Mouse (Mus musculus) spleen, adult 2 months (tissue): ENCODE measurements around the gene Gm13030. TPM values are rescaled to one million over a fixed set of nuclear protein-coding genes. Genes with fewer than 3 reads are reported as not detected.

Experiments used
- DNase-seq, 2 experiments: peaks; one replicate each; pipeline versions ENCODE4 v3.0.0 to v3.0.0-alpha.2; 2012 to 2021; ENCODE audit warnings: low spot score in 2 of 2, low read depth in 1 of 2
- H3K27ac ChIP-seq: fragments of 200-500 bp; 2 replicates; pipeline ENCODE4 v1.5.1; 2012; ENCODE audit warnings: low read length, inconsistent platforms; ENCODE audit not compliant: insufficient read depth
- H3K27me3 ChIP-seq: fragments of 200-500 bp; 2 replicates; pipeline ENCODE4 v1.6.1; 2012; ENCODE audit warnings: mild to moderate bottlenecking, moderate library complexity, low read length, inconsistent platforms; ENCODE audit not compliant: control insufficient read depth, insufficient read depth
- H3K36me3 ChIP-seq: fragments of 200-500 bp; 2 replicates; pipeline ENCODE4 v1.6.1; 2012; ENCODE audit warnings: mild to moderate bottlenecking, low read length, inconsistent platforms; ENCODE audit not compliant: control insufficient read depth, insufficient read depth
- H3K4me1 ChIP-seq: fragments of 200-500 bp; 2 replicates; pipeline ENCODE4 v1.6.1; 2011; ENCODE audit warnings: inconsistent platforms; ENCODE audit not compliant: control insufficient read depth, insufficient read depth, insufficient read length
- H3K4me3 ChIP-seq: fragments of 200-500 bp; 2 replicates; pipeline ENCODE4 v1.5.1; 2011; ENCODE audit warnings: mild to moderate bottlenecking, inconsistent platforms; ENCODE audit not compliant: insufficient read depth, insufficient read length; ENCODE audit errors: extremely low read depth
- CTCF ChIP-seq: fragments of 200-500 bp; IDR thresholded peaks from 2 replicates; pipeline ENCODE4 v1.5.1; 2011; ENCODE audit warnings: mild to moderate bottlenecking, inconsistent platforms; ENCODE audit not compliant: insufficient read depth, insufficient read length, insufficient replicate concordance; ENCODE audit errors: extremely low read depth
- POLR2A ChIP-seq: fragments of 200-500 bp; IDR thresholded peaks from 2 replicates; pipeline ENCODE4 v1.6.1; 2011; ENCODE audit warnings: low read depth, low read length, inconsistent platforms
- WGBS: fragments of 180-500 bp; shearing (Covaris S2); methylation state at CpG from one replicate; pipeline ENCODE4 v1.1.7; 2018; 5-methylcytosine and 5-hydroxymethylcytosine counted together
- polyA plus RNA-seq: library from polyadenylated mRNA; depleted of rRNA; stranded (reverse); fragments of >200 nt; gene quantifications from 2 replicates; pipeline ENCODE4 v1.2.3, GENCODE M21; 2012

The Gm13030 gene
- polyA plus RNA-seq, 1 experiment = not detected

DNA sequence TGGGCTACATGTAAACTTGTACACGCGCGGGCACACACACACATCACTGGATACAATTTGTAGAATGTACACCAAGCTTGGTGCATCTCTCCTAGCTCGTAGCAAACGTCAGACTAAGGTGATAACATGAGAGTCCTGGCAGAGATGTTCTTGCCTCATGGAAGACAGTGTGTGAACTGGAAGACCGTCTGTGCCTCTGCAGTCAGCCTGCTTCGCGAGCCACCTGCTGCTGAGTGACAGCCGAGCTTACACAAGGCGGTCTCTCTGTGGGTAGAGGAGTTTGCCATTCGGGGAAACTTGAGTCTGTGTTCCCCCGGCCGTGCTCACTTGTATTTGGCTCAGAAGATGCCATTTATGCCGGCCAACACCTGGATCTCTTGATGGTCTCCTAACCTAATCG lies 15.3 kb downstream of the Gm13030 start:
- WGBS = 70% methylated on average over 15 of the region's 15 CpGs
- no peak for DNase-seq
- no peaks in the 10 kb centered on the region for H3K36me3 ChIP-seq
- no peak overlapping the region for H3K4me3 ChIP-seq
- H3K27ac ChIP-seq = no peak overlapping the region
- H3K27me3 ChIP-seq = no peaks in the 10 kb centered on the region
- H3K4me1 ChIP-seq = no peaks in the 10 kb centered on the region
- TF ChIP-seq POLR2A (no peak), CTCF (no peak)

- no peaks in the 10 kb centered on the region for H3K36me3 ChIP-seq
- H3K4me1 ChIP-seq = no peaks in the 10 kb centered on the region
- TF ChIP-seq POLR2A (no peak), CTCF (no peak)
- no peak overlapping the region for H3K4me3 ChIP-seq
- no peak overlapping the region for H3K27ac ChIP-seq
- H3K27me3 ChIP-seq = no peaks in the 10 kb centered on the region
- no peak for DNase-seq
- WGBS = 19% methylated on average over 10 of the region's 10 CpGs
Observed at GRCm38 (mm10) chr4:138857576-138857975, 16.2 kb downstream of the Gm13030 start.

- no peaks in the 10 kb centered on the region for H3K27me3 ChIP-seq
- DNase-seq = peak; percentile 20 to 37
- 21% methylated on average over 7 of the region's 7 CpGs for WGBS
Observed at GRCm38 (mm10) chr4:138856491-138856890, 17.3 kb downstream of the Gm13030 start.

DNA sequence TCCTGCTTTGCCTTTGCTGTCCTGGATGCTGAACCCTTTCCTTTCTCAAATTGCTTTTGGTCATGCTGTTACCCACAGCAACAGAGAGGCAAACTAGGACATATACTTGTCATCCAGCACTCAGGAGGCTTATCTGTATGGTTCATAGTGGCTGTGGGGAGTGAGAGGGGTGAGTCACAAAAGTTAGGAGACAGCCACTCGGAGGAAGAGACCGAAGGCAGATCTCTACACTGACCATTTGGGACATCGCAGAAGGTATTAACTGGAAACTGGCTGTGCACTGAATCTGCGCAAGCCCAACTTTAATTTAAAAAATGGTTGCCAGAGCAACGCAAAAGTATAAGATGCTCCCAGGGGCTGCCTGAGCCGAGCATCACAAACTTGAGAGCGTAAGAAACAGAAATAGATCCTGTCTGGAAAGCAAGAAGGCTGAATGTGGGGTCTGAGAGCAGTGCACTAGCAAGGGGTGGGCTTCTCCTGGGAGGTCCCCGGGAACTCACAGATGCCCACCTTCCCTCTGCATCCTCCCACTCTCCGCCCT lies 18.6 kb downstream of the Gm13030 start:
- Histone ChIP-seq H3K27ac (no peak overlapping the region), H3K4me3 (no peak overlapping the region), H3K27me3 (no peaks in the 10 kb centered on the region), H3K36me3 (no peaks in the 10 kb centered on the region), H3K4me1 (no peaks in the 10 kb centered on the region)
- TF ChIP-seq POLR2A (no peak), CTCF (no peak)
- WGBS = 87% methylated on average over 9 of the region's 9 CpGs
- DNase-seq = no peak

More at GRCm38 (mm10) chr4:138856491-138856890, 17.3 kb downstream of the Gm13030 start:
- H3K27ac ChIP-seq = no peak overlapping the region
- no peaks in the 10 kb centered on the region for H3K4me1 ChIP-seq
- H3K36me3 ChIP-seq = no peaks in the 10 kb centered on the region
- H3K4me3 ChIP-seq = no peak overlapping the region
- TF ChIP-seq POLR2A (no peak), CTCF (peak; percentile 60; the same call in 1 of the 2 replicates)

DNA sequence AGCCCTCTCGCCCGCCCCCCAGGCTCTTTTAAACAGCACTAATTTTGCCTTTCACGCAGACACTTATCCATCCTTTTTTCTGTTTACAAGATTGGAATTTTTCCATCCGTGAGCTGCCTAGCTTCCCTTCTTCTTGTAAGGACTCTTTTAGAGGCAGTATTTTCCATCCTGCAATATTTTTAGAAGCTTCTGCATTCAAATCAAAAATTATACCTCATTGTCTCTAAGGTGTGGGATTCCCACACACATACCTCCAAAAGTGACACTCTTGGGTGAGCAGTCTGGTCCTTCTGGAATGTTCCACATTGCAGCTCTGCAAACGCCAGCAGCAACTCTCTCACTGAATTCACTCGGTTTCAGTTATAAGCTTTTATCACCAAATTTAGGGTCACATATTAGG lies 20.8 kb downstream of the Gm13030 start:
- no peak for DNase-seq
- no peaks in the 10 kb centered on the region for H3K27me3 ChIP-seq
- 76% methylated on average over 6 of the region's 6 CpGs for WGBS

GRCm38 (mm10) chr4:138851463-138851862 lies 22.3 kb downstream of the Gm13030 start:
- 7% methylated on average over 4 of the region's 4 CpGs for WGBS
- peak; percentile 89; the same call in 1 of the 2 replicates for TF ChIP-seq CTCF
- no peak for TF ChIP-seq POLR2A
- H3K4me3 ChIP-seq = no peak overlapping the region
- peak; percentile 12 to 36 for DNase-seq
- H3K27me3 ChIP-seq = no peaks in the 10 kb centered on the region
- no peaks in the 10 kb centered on the region for H3K4me1 ChIP-seq
- H3K36me3 ChIP-seq = no peaks in the 10 kb centered on the region
- H3K27ac ChIP-seq = no peak overlapping the region

More for the DNA sequence above, 20.8 kb downstream of the Gm13030 start:
- TF ChIP-seq POLR2A (no peak), CTCF (no peak)
- no peaks in the 10 kb centered on the region for H3K4me1 ChIP-seq
- H3K27ac ChIP-seq = no peak overlapping the region
- H3K36me3 ChIP-seq = no peaks in the 10 kb centered on the region
- H3K4me3 ChIP-seq = no peak overlapping the region

- no peak for DNase-seq
- Histone ChIP-seq H3K27ac (no peak overlapping the region), H3K27me3 (no peaks in the 10 kb centered on the region), H3K4me3 (no peak overlapping the region), H3K36me3 (no peaks in the 10 kb centered on the region), H3K4me1 (no peaks in the 10 kb centered on the region)
- TF ChIP-seq CTCF = no peak
- WGBS = 91% methylated on average over 7 of the region's 7 CpGs
Observed at GRCm38 (mm10) chr4:138841386-138841785, 32.4 kb downstream of the Gm13030 start.
